Mouse (Mus musculus): ENCODE results near the gene Actr10. TPM values are rescaled to one million over a fixed set of nuclear protein-coding genes. Genes with fewer than 3 reads are reported as not detected.

The Actr10 gene
- polyA plus RNA-seq, 1 experiment from 2014 or later: 184 TPM

GRCm38 (mm10) chr12:70907651-70908050, 30.0 kb upstream of the Actr10 start:
- 0 out of 2 replicates have a peak overlapping the region, but pooled peaks have one; percentile 13 for H3K4me2 ChIP-seq (ENCODE audit: low read depth, low read length)
- no peaks in the 10 kb centered on the region; the same call in 1 of the 2 replicates for H3K4me1 ChIP-seq (ENCODE audit: control insufficient read depth, insufficient read depth, low read length)
- WGBS: 47% methylated on average over 11 of the region's 11 CpGs
- no peak overlapping the region for H3K27ac ChIP-seq (ENCODE audit: low read length)
- ATAC-seq (replicated peaks; ENCODE audit: extremely low read depth, insufficient read depth, low FRiP score): no peak
- peaks cover 11% of the 10 kb centered on the region; the same call in 1 of the 2 replicates for H3K36me3 ChIP-seq (ENCODE audit: control insufficient read depth, insufficient read depth)
- no peaks in the 10 kb centered on the region for H3K27me3 ChIP-seq (ENCODE audit: control insufficient read depth, insufficient read depth, low read length)
- H3K9me3 ChIP-seq (replicated peaks; ENCODE audit: control insufficient read depth, low read length): no peaks in the 10 kb centered on the region; the same call in 1 of the 2 replicates
- peak overlapping the region; percentile 14; the same call in 1 of the 2 replicates for H3K9ac ChIP-seq (ENCODE audit: low read length)
- no peak overlapping the region for H3K4me3 ChIP-seq (ENCODE audit: low read length)

DNA sequence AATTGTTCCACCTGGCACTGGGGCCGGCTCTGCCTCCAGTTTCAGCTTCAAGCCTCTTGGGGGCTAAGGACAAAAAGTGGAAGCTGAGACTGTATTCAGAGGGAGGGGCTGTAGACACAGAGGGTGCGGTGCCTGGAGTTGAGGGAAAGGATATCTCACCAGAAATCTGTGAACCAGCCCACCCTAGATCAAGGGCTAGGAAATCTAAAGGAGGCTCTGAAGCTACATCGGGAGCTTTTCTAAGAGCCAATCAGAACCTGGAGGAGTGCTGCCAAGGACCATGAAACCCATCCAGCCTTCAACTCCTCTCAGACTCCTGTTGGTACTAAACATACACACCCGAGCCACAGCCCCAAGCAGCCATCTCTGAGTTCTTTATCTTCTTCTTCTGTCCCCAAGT, 29.6 kb upstream of the Actr10 start:
- Histone ChIP-seq H3K4me3 (ENCODE audit: low read length) (no peak overlapping the region), H3K27ac (ENCODE audit: low read length) (no peak overlapping the region), H3K4me1 (ENCODE audit: control insufficient read depth, insufficient read depth, low read length) (no peaks in the 10 kb centered on the region; the same call in 1 of the 2 replicates), H3K36me3 (ENCODE audit: control insufficient read depth, insufficient read depth) (0 out of 2 replicates have a peak, but pooled peaks cover 8% of the 10 kb centered on the region), H3K4me2 (ENCODE audit: low read depth, low read length) (0 out of 2 replicates have a peak overlapping the region, but pooled peaks have one; percentile 13), H3K9me3 (replicated peaks; ENCODE audit: control insufficient read depth, low read length) (no peaks in the 10 kb centered on the region; the same call in 1 of the 2 replicates), H3K9ac (ENCODE audit: low read length) (peak overlapping the region; percentile 14; the same call in 1 of the 2 replicates), H3K27me3 (ENCODE audit: control insufficient read depth, insufficient read depth, low read length) (no peaks in the 10 kb centered on the region)
- ATAC-seq (replicated peaks; ENCODE audit: extremely low read depth, insufficient read depth, low FRiP score): no peak
- WGBS: 58% methylated on average over 4 of the region's 4 CpGs

GRCm38 (mm10) chr12:70910241-70910720, 27.4 kb upstream of the Actr10 start:
- Histone ChIP-seq H3K36me3 (ENCODE audit: control insufficient read depth, insufficient read depth) (no peaks in the 10 kb centered on the region), H3K27me3 (ENCODE audit: control insufficient read depth, insufficient read depth, low read length) (no peaks in the 10 kb centered on the region), H3K27ac (ENCODE audit: low read length) (no peak overlapping the region), H3K4me1 (ENCODE audit: control insufficient read depth, insufficient read depth, low read length) (peaks cover 2% of the 10 kb centered on the region; the same call in 1 of the 2 replicates), H3K4me3 (ENCODE audit: low read length) (no peak overlapping the region), H3K9ac (ENCODE audit: low read length) (no peak overlapping the region), H3K9me3 (replicated peaks; ENCODE audit: control insufficient read depth, low read length) (no peaks in the 10 kb centered on the region; the same call in 1 of the 2 replicates), H3K4me2 (ENCODE audit: low read depth, low read length) (no peak overlapping the region)
- WGBS: 12% methylated on average over 9 of the region's 9 CpGs
- peak; percentile 56 for ATAC-seq (replicated peaks; ENCODE audit: extremely low read depth, insufficient read depth, low FRiP score)

GRCm38 (mm10) chr12:70911029-70911428, 26.6 kb upstream of the Actr10 start:
- ATAC-seq (replicated peaks; ENCODE audit: extremely low read depth, insufficient read depth, low FRiP score): peak; percentile 71
- Histone ChIP-seq H3K36me3 (ENCODE audit: control insufficient read depth, insufficient read depth) (no peaks in the 10 kb centered on the region), H3K27ac (ENCODE audit: low read length) (no peak overlapping the region), H3K4me1 (ENCODE audit: control insufficient read depth, insufficient read depth, low read length) (peaks cover 2% of the 10 kb centered on the region; the same call in 1 of the 2 replicates), H3K4me2 (ENCODE audit: low read depth, low read length) (no peak overlapping the region), H3K27me3 (ENCODE audit: control insufficient read depth, insufficient read depth, low read length) (no peaks in the 10 kb centered on the region), H3K9ac (ENCODE audit: low read length) (no peak overlapping the region), H3K9me3 (replicated peaks; ENCODE audit: control insufficient read depth, low read length) (no peaks in the 10 kb centered on the region; the same call in 1 of the 2 replicates), H3K4me3 (ENCODE audit: low read length) (no peak overlapping the region)
- 11% methylated on average over 5 of the region's 5 CpGs for WGBS

- Histone ChIP-seq H3K36me3 (ENCODE audit: control insufficient read depth, insufficient read depth) (no peaks in the 10 kb centered on the region), H3K4me2 (ENCODE audit: low read depth, low read length) (no peak overlapping the region), H3K9me3 (replicated peaks; ENCODE audit: control insufficient read depth, low read length) (no peaks in the 10 kb centered on the region), H3K4me3 (ENCODE audit: low read length) (no peak overlapping the region), H3K27me3 (ENCODE audit: control insufficient read depth, insufficient read depth, low read length) (no peaks in the 10 kb centered on the region), H3K4me1 (ENCODE audit: control insufficient read depth, insufficient read depth, low read length) (peaks cover 2% of the 10 kb centered on the region; the same call in 1 of the 2 replicates), H3K9ac (ENCODE audit: low read length) (no peak overlapping the region), H3K27ac (ENCODE audit: low read length) (no peak overlapping the region)
- 64% methylated on average over 17 of the region's 17 CpGs for WGBS
- ATAC-seq (replicated peaks; ENCODE audit: extremely low read depth, insufficient read depth, low FRiP score): no peak
These were observed 25.8 kb upstream of the Actr10 start for GRCm38 (mm10) chr12:70911676-70912379.

DNA sequence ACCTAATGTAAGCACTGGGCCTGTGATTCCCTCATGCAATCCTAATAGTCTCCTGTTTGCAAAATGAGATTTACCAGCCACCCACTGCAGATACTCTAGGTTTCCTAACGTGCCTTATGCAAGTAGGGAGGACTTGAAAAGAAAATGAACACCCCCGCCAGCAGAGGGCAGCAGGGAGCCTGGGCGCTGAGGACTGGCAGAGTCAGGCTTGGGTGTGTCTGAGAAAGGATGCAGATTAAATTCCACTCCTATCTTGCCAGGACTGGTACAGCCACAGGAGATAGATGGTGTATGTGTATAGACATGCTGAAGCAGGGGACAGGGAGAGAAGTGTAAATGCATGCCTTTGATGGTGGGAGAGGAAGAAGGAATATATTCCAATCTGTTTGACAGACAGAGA, 24.2 kb upstream of the Actr10 start:
- no peak overlapping the region for H3K4me3 ChIP-seq (ENCODE audit: low read length)
- no peaks in the 10 kb centered on the region for H3K27me3 ChIP-seq (ENCODE audit: control insufficient read depth, insufficient read depth, low read length)
- H3K9me3 ChIP-seq (replicated peaks; ENCODE audit: control insufficient read depth, low read length): no peaks in the 10 kb centered on the region
- WGBS: 43% methylated on average over 3 of the region's 3 CpGs
- 0 out of 2 replicates have a peak, but pooled peaks cover 2% of the 10 kb centered on the region for H3K4me1 ChIP-seq (ENCODE audit: control insufficient read depth, insufficient read depth, low read length)
- H3K4me2 ChIP-seq (ENCODE audit: low read depth, low read length): no peak overlapping the region
- no peaks in the 10 kb centered on the region for H3K36me3 ChIP-seq (ENCODE audit: control insufficient read depth, insufficient read depth)
- no peak overlapping the region for H3K27ac ChIP-seq (ENCODE audit: low read length)
- no peak for ATAC-seq (replicated peaks; ENCODE audit: extremely low read depth, insufficient read depth, low FRiP score)
- H3K9ac ChIP-seq (ENCODE audit: low read length): no peak overlapping the region

DNA sequence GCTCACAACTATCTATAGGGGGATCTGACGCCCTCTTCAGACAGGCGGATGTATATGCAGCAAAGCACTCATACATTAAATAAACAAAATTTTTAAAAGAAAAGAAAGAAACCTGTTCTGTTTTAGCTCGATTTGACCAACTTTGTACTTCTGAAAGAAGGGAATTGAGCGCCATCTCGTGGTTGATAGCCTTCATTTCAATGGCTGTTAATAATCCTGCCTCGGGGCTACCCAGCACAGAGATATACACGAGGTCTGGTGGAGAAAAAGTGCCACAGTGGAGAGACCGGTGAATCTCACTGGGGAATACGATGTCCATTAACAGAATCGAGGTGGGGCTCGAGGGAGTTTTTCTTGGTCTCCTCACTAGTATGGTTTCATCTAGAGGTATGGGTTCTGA, 23.3 kb upstream of the Actr10 start:
- H3K36me3 ChIP-seq (ENCODE audit: control insufficient read depth, insufficient read depth): no peaks in the 10 kb centered on the region
- no peak for ATAC-seq (replicated peaks; ENCODE audit: extremely low read depth, insufficient read depth, low FRiP score)
- 58% methylated on average over 11 of the region's 11 CpGs for WGBS

DNA sequence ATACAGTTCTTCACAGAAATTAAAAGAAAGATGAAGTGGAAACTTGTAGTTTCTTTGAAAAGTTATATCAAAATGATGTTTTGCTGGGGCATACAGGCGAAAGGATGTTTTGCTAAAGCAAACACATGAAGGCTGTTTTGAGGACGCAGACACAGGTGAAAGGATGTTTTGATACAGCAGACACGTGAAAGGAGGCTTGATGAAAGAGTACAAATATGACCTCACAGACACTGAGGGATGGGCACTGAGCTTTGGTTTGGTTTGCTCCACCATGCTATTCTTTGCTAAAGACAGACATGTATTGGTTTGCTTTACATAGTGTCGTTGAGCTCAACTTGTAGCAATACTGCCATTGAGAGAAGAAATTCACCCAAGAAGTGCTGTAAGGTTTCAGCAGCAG, 7.9 kb upstream of the Actr10 start:
- Histone ChIP-seq H3K4me2 (ENCODE audit: low read depth, low read length) (no peak overlapping the region), H3K36me3 (ENCODE audit: control insufficient read depth, insufficient read depth) (no peaks in the 10 kb centered on the region), H3K4me1 (ENCODE audit: control insufficient read depth, insufficient read depth, low read length) (no peaks in the 10 kb centered on the region), H3K9ac (ENCODE audit: low read length) (no peak overlapping the region), H3K9me3 (replicated peaks; ENCODE audit: control insufficient read depth, low read length) (no peaks in the 10 kb centered on the region; the same call in none of the 2 replicates), H3K27me3 (ENCODE audit: control insufficient read depth, insufficient read depth, low read length) (no peaks in the 10 kb centered on the region), H3K4me3 (ENCODE audit: low read length) (no peak overlapping the region), H3K27ac (ENCODE audit: low read length) (no peak overlapping the region)
- no peak for ATAC-seq (replicated peaks; ENCODE audit: extremely low read depth, insufficient read depth, low FRiP score)
- WGBS: 78% methylated on average over 4 of the region's 4 CpGs

More for the DNA sequence above, 23.3 kb upstream of the Actr10 start:
- Histone ChIP-seq H3K4me1 (ENCODE audit: control insufficient read depth, insufficient read depth, low read length) (0 out of 2 replicates have a peak, but pooled peaks cover 2% of the 10 kb centered on the region), H3K9ac (ENCODE audit: low read length) (no peak overlapping the region), H3K27me3 (ENCODE audit: control insufficient read depth, insufficient read depth, low read length) (no peaks in the 10 kb centered on the region), H3K9me3 (replicated peaks; ENCODE audit: control insufficient read depth, low read length) (no peaks in the 10 kb centered on the region), H3K4me3 (ENCODE audit: low read length) (no peak overlapping the region), H3K27ac (ENCODE audit: low read length) (no peak overlapping the region), H3K4me2 (ENCODE audit: low read depth, low read length) (no peak overlapping the region)

- Histone ChIP-seq H3K4me2 (ENCODE audit: low read depth, low read length) (peak overlapping the region; percentile 75), H3K9ac (ENCODE audit: low read length) (peak overlapping the region; percentile 78), H3K36me3 (ENCODE audit: control insufficient read depth, insufficient read depth) (peaks cover 3% of the 10 kb centered on the region; the same call in 1 of the 2 replicates), H3K9me3 (replicated peaks; ENCODE audit: control insufficient read depth, low read length) (no peaks in the 10 kb centered on the region; the same call in none of the 2 replicates), H3K4me3 (ENCODE audit: low read length) (peak overlapping the region; percentile 98), H3K4me1 (ENCODE audit: control insufficient read depth, insufficient read depth, low read length) (peaks cover 4% of the 10 kb centered on the region), H3K27me3 (ENCODE audit: control insufficient read depth, insufficient read depth, low read length) (no peaks in the 10 kb centered on the region), H3K27ac (ENCODE audit: low read length) (peak overlapping the region; percentile 97)
- whole genome bisulfite sequencing: 30% methylated on average over 8 of the region's 12 CpGs
- ATAC-seq (replicated peaks; ENCODE audit: extremely low read depth, insufficient read depth, low FRiP score): peak; percentile 33; the same call in 1 of the 2 replicates
These were observed 507 bp upstream of the Actr10 start for GRCm38 (mm10) chr12:70937150-70937549.

Data from heart, embryonic 16.5 days (tissue).